Mouse (Mus musculus) gastrocnemius, adult 18-20 months (tissue): ENCODE measurements around the gene Pqlc3. TPM values are rescaled to one million over a fixed set of nuclear protein-coding genes. Genes with fewer than 3 reads are reported as not detected.

Experiments used
- DNase-seq: peaks from one replicate; pipeline ENCODE4 v3.0.0; 2021; ENCODE audit warnings: low spot score
- total RNA-seq, 2 experiments: library from RNA; stranded (reverse); gene quantifications; 2 replicates each; pipeline ENCODE4 v1.2.3; 2021

Pqlc3 gene
- total RNA-seq, 2 experiments from 2014 or later = 1.2 to 1.9 TPM

- no peak for DNase-seq
Measured at GRCm38 (mm10) chr12:17009466-17009865, 9.3 kb upstream of the Pqlc3 start.

- DNase-seq = no peak
Measured at GRCm38 (mm10) chr12:17001211-17001610, 1.0 kb upstream of the Pqlc3 start.

DNA sequence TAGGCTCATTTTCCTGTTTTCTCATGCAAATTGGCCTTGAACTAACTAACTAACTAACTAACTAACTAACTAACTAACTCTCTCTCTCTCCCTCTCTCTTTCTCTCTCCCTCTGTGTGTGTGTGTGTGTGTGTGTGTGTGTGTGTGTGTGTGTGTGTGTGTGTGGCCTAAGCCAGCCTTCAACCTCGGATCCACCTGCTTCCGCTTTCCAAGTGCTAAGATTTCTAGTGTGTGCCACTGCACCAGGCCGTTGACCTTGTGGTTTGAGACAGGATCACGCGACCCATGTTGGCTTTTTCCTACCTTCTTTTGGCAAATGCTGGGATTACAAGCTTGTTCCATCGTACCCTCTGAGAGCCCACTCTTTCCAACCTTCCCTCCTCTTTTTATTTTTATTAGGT is 420 bp upstream of the Pqlc3 start:
- no peak for DNase-seq

- DNase-seq = no peak
Measured at GRCm38 (mm10) chr12:16999146-16999545, 1.1 kb downstream of the Pqlc3 start.

DNA sequence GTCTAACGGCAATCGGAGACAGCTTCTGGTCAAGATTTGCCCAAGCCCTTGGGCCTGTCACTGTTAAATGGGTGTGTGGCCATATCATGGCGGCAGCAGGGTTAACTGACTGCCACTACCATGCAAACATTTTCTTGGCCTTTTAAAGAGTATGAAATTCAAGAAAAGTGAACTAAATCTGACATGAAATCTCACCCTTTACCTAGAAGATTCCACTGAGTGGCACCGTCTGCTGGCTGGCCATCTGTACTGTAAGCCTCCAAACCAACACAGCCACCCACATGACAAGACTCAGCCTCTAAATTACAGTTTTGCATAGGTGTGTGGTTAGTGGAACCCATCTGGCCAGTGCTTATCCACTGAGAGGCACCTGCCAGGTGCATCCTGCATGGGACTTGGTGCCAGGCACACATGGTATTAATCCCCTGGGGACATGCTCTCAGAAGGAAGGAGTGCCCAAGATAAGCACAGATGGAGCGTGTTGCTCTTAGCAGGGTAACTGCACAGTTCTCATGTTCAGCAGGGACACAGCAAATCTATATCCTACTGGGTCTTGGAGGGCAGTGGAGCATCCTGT is 3.2 kb downstream of the Pqlc3 start:
- no peak for DNase-seq

DNA sequence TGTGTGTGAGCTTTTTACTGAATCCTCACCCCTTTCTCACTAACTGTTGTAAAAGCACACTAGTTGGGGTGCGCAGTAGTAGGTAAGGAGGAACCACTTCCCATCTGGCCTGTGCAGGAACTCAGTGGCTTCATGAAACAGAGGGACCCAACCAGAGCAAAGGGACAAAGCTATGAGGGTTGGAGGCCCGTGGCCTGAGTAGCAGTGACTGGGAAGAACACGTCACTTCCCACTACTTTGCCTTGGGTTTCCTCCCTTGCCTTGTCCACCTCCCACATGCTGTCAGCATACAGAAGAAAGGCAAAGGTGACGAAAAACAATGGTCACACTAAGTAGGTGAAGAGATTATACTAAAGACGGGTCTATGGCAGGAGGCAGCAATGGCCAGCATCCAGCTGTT is 3.9 kb downstream of the Pqlc3 start:
- no peak for DNase-seq

DNA sequence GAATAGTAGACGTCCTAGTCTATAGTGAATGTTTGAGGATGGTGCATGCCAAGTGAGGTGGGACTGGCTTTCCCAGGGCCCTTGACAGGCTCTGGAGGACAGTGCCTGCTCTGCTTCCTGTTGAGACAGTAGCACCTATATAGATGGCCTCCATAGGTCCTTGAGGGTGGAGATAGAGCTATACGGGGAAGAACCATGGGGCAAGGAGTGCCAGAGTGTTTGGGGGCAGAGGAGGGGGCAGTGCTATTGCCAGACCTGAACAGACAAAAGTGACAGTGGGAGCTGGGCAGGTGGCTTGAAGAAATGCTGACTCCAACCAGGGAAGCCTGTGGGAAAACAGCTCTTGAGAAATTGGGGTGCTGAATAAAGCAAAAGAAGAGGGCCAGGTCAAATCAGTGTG is 5.9 kb downstream of the Pqlc3 start:
- no peak for DNase-seq

GRCm38 (mm10) chr12:16992355-16992754 is 7.9 kb downstream of the Pqlc3 start:
- DNase-seq = no peak

GRCm38 (mm10) chr12:16991376-16991775 is 8.8 kb downstream of the Pqlc3 start:
- no peak for DNase-seq

DNA sequence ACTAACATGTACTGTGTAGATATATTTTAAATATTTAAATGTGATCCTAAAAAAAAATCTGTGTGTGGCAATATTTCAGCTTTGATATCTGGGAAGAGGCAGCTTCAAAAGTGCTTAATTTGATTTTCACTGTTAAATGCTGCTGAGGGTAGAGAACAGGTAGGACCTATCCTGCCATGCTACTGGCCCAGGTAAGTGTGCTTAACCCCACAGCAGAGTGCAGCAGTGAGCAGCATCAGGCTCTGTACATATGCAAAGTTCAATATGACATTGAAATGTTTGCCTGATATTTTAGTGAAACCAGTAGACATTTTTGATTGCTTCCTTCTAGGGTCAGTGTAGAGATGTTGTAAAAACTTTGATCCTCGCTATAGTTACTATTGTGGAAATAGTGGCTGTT is 14.4 kb downstream of the Pqlc3 start:
- DNase-seq = no peak

GRCm38 (mm10) chr12:16977120-16977519 is 23.1 kb downstream of the Pqlc3 start:
- DNase-seq = no peak

DNA sequence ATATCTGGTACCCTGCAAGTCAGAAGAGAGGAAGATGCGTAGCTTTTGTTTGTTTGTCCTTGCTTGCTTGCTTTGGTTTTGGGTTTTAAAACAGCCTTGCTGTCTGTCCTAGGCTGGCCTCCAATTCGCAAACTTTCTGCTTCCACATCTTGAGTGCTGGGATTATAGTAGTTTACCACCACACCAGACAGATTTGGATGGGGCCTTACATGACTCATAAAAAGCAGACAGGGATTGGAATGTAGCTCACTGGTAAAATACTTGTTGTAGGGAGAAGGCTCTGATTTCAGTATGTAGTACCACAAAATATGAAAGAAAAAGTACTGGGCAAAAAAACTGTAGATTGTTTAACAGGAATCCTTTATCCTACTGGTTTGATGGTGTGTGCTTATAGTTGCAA is 33.4 kb downstream of the Pqlc3 start:
- no peak for DNase-seq

GRCm38 (mm10) chr12:16963354-16963753 is 36.9 kb downstream of the Pqlc3 start:
- no peak for DNase-seq

DNA sequence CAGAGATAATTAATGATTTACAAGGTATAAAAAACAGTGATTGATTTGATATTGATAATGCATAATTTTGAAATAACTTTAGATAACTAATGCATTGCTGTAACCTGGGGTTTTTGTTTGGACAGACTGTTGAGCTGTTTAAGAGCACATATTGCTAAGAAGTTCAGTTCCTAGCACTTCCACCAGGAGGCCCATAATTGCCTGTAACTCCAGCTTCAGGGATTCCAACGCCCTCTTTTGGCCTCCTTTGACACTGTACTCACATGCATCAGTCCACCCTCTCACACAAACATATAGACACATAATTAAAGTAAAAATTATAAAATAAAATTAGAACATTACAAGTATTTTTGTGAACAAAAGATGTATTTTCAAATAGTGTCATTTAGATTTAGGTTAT is 41.4 kb downstream of the Pqlc3 start:
- no peak for DNase-seq

- DNase-seq = no peak
Measured at GRCm38 (mm10) chr12:16948239-16948638, 52.0 kb downstream of the Pqlc3 start.

- DNase-seq = no peak
Measured at GRCm38 (mm10) chr12:16941976-16942375, 58.2 kb downstream of the Pqlc3 start.

Other genes starting within 250 kb of the Pqlc3 start
- 1 to 10 TPM in 1 of 2 experiments, under 1 TPM in 1; 0.43 to 3.9 TPM for gene Greb1, start 199.5 kb downstream of the Pqlc3 start, total RNA-seq
- gene E2f6, start 189.4 kb downstream of the Pqlc3 start, total RNA-seq = 100 to 1,000 TPM; 143 to 161 TPM
- 10 to 100 TPM; 71.6 to 89.3 TPM for gene Rock2, start 105.5 kb downstream of the Pqlc3 start, total RNA-seq
- gene 2410004P03Rik, start 11.3 kb upstream of the Pqlc3 start, total RNA-seq = not detected
- 1 to 10 TPM; 1.6 to 3.9 TPM for gene Kcnf1, start 176.5 kb upstream of the Pqlc3 start, total RNA-seq